In genomic region chr19:6157220-6157619, GRCm38 (mm10) we compare ENCODE assay signal across 1 mouse cellular context.
A peak's percentile ranks its signal among the peaks of the same experiment; 100 is the strongest.
TF ChIP-seq lines count a peak whose summit lies in the region.

No protein-coding gene starts in this region.

TF ChIP-seq in CH12.LX, 34 proteins besides CTCF, POLR2A, EP300 and RAD21 (continued from another document):
- no peak for TF ChIP-seq HCFC1 (IDR thresholded peaks at IDR 0.05; ENCODE audit: low read depth, low read length)
- no peak for TF ChIP-seq USF1 (IDR thresholded peaks at IDR 0.05; ENCODE audit: low read depth, low read length)
- no peak for TF ChIP-seq MYC (IDR thresholded peaks at IDR 0.05; ENCODE audit: low read depth, low read length)
- TF ChIP-seq MAX (IDR thresholded peaks at IDR 0.05; ENCODE audit: low read length) = no peak
- TF ChIP-seq E2F4 (IDR thresholded peaks at IDR 0.05; ENCODE audit: insufficient replicate concordance, low read depth, low read length) = no peak
- TF ChIP-seq UBTF (IDR thresholded peaks at IDR 0.05; ENCODE audit: low read depth, low read length) = no peak
- no peak for TF ChIP-seq ZMIZ1 (IDR thresholded peaks at IDR 0.05; ENCODE audit: low read depth, low read length)
- 0 out of 2 replicates have a peak, but pooled peaks have one; percentile 34 for TF ChIP-seq SIN3A (IDR thresholded peaks at IDR 0.05; ENCODE audit: low read length)
- TF ChIP-seq ELF1 (IDR thresholded peaks at IDR 0.05; ENCODE audit: low read depth, low read length) = 0 out of 2 replicates have a peak, but pooled peaks have one; percentile 13
- no peak for TF ChIP-seq ZC3H11A (IDR thresholded peaks at IDR 0.05; ENCODE audit: low read depth, low read length)
- no peak for TF ChIP-seq USF2 (conservative IDR thresholded peaks at IDR 0.05; ENCODE audit: low read depth, low read length)
- no peak for TF ChIP-seq MAFK (IDR thresholded peaks at IDR 0.05; ENCODE audit: insufficient replicate concordance, low read length)
- TF ChIP-seq CHD1 (IDR thresholded peaks at IDR 0.05; ENCODE audit: low read depth, low read length) = no peak
- TF ChIP-seq JUN (IDR thresholded peaks at IDR 0.05; ENCODE audit: insufficient read depth, low read depth, low read length) = peak; percentile 45; the same call in 1 of the 2 replicates
- TF ChIP-seq POLR2AphosphoS2 (IDR thresholded peaks at IDR 0.05; ENCODE audit: low read depth, low read length) = no peak
- no peak for TF ChIP-seq MXI1 (IDR thresholded peaks at IDR 0.05; ENCODE audit: low read depth, low read length)
- no peak for TF ChIP-seq NRF1 (IDR thresholded peaks at IDR 0.05; ENCODE audit: low read depth, low read length)
- TF ChIP-seq GABPA (IDR thresholded peaks at IDR 0.05; ENCODE audit: insufficient replicate concordance, low read depth, low read length) = no peak
- TF ChIP-seq NELFE (IDR thresholded peaks at IDR 0.05; ENCODE audit: low read depth, low read length) = no peak
- no peak for TF ChIP-seq CHD2 (IDR thresholded peaks at IDR 0.05; ENCODE audit: low read length)
- no peak for TF ChIP-seq PAX5 (IDR thresholded peaks at IDR 0.05; ENCODE audit: low read length)
- TF ChIP-seq TBP (conservative IDR thresholded peaks at IDR 0.05; ENCODE audit: low read depth, low read length) = no peak
- no peak for TF ChIP-seq ZKSCAN1 (IDR thresholded peaks at IDR 0.05; ENCODE audit: borderline replicate concordance, low read depth, low read length)
- peak; percentile 82 for TF ChIP-seq ETS1 (conservative IDR thresholded peaks at IDR 0.05; ENCODE audit: low read depth, low read length)
- no peak; the same call in 1 of the 2 replicates for TF ChIP-seq JUND (conservative IDR thresholded peaks at IDR 0.05; ENCODE audit: low read depth, low read length)
- no peak for TF ChIP-seq ZNF384 (IDR thresholded peaks at IDR 0.05; ENCODE audit: low read depth, low read length)
- TF ChIP-seq IRF4 (IDR thresholded peaks at IDR 0.05; ENCODE audit: low read depth, low read length) = peak; percentile 59
- peak; percentile 76 for TF ChIP-seq BHLHE40 (IDR thresholded peaks at IDR 0.05; ENCODE audit: low read depth, low read length)
- no peak for TF ChIP-seq MAZ (IDR thresholded peaks at IDR 0.05; ENCODE audit: low read depth, low read length)
- TF ChIP-seq KAT2A (IDR thresholded peaks at IDR 0.05; ENCODE audit: insufficient replicate concordance, low read length) = no peak
- 0 out of 2 replicates have a peak, but pooled peaks have one; percentile 26 for TF ChIP-seq RCOR1 (conservative IDR thresholded peaks at IDR 0.05; ENCODE audit: low read depth, low read length)
- TF ChIP-seq SMC3 (IDR thresholded peaks at IDR 0.05; ENCODE audit: low read depth, low read length) = no peak
